Mouse (Mus musculus): Measurements from ENCODE around the gene Gm49721. TPM values are rescaled to one million over a fixed set of nuclear protein-coding genes. Genes with fewer than 3 reads are reported as not detected.
"Not testable (repeated sequence)": the region's sequence is repeated elsewhere in the genome, so short reads cannot be mapped to it uniquely, and the experiment has no call there.

The Gm49721 gene
- total and polyA plus RNA-seq, 3 experiments, result not detected

- H3K9me3 ChIP-seq (replicated peaks; ENCODE audit: low read length); H3K4me1 ChIP-seq (ENCODE audit: control insufficient read depth in 1 of 2, insufficient read depth in 2 of 2); H3K36me3 ChIP-seq (replicated peaks in 1 of 2; ENCODE audit: control insufficient read depth in 1 of 2, insufficient read depth in 1 of 2, low read length in 1 of 2); H3K27me3 ChIP-seq (replicated peaks); DNase-seq (ENCODE audit: extremely low read depth); H3K27ac ChIP-seq (ENCODE audit: insufficient read depth, low read depth); H3K9ac ChIP-seq (ENCODE audit: insufficient read depth, low read depth); H3K4me2 ChIP-seq (ENCODE audit: insufficient read depth, low read depth, poor library complexity, severe bottlenecking); H3K4me3 ChIP-seq (replicated peaks in 1 of 3; ENCODE audit: low read depth in 2 of 3, low read length in 2 of 3, poor library complexity in 1 of 3); H3K79me2 ChIP-seq (replicated peaks; ENCODE audit: control insufficient read depth, extremely low read depth, insufficient read depth, poor library complexity, severe bottlenecking); in situ Hi-C loops (cut with MboI; ENCODE audit: low pct_ligation_motif_present, low pct_unique_long_range_greater_than_20kb, low sequenced_read_pairs); dilution Hi-C loops (cut with MboI; ENCODE audit: extremely low pct_ligation_motif_present, extremely low pct_unique_long_range_greater_than_20kb, low sequenced_read_pairs): not testable (repeated sequence)
- peak; percentile 27 for TF ChIP-seq RAD21 (IDR thresholded peaks at IDR 0.05; ENCODE audit: low read depth, low read length)
- TF ChIP-seq CTCF (conservative IDR thresholded peaks at IDR 0.05 in 1 of 2, IDR thresholded peaks at IDR 0.05 in 1 of 2; ENCODE audit: low read depth in 2 of 2, low read length in 2 of 2), result peak in 1 of 2 experiments; percentile 46; a peak in 2 of 4 replicates
- TF ChIP-seq SMC3 (IDR thresholded peaks at IDR 0.05; ENCODE audit: low read depth, low read length), result peak; percentile 36
Measured at GRCm38 (mm10) chr17:6965364-6965763, 13.3 kb upstream of the Gm49721 start.

DNA sequence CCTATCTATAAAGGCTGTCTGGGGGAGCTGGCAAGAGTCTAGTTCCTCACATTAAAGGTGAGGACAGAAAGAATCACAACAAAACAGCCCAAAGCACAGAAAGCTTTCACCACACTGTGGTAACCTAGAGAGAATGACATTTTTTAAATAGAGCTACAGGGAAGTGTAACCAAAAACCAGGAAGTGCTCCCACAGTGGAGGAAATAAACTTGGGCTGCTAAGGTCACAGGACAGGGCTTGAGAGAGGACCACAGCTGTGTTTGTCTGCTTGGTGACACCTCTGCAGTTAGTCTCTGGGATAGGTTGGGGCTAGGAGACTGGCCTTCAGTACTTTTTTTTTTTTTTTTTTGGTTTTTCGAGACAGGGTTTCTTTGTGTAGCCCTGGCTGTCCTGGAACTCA lies 11.0 kb upstream of the Gm49721 start:
- H3K4me2 ChIP-seq (ENCODE audit: insufficient read depth, low read depth, poor library complexity, severe bottlenecking); H3K27ac ChIP-seq (ENCODE audit: insufficient read depth, low read depth); H3K4me1 ChIP-seq (ENCODE audit: control insufficient read depth in 1 of 2, insufficient read depth in 2 of 2); DNase-seq (ENCODE audit: extremely low read depth); H3K4me3 ChIP-seq (replicated peaks in 1 of 3; ENCODE audit: low read depth in 2 of 3, low read length in 2 of 3, poor library complexity in 1 of 3); dilution Hi-C loops (cut with MboI; ENCODE audit: extremely low pct_ligation_motif_present, extremely low pct_unique_long_range_greater_than_20kb, low sequenced_read_pairs); in situ Hi-C loops (cut with MboI; ENCODE audit: low pct_ligation_motif_present, low pct_unique_long_range_greater_than_20kb, low sequenced_read_pairs); H3K79me2 ChIP-seq (replicated peaks; ENCODE audit: control insufficient read depth, extremely low read depth, insufficient read depth, poor library complexity, severe bottlenecking); H3K9me3 ChIP-seq (replicated peaks; ENCODE audit: low read length); H3K9ac ChIP-seq (ENCODE audit: insufficient read depth, low read depth); H3K36me3 ChIP-seq (replicated peaks in 1 of 2; ENCODE audit: control insufficient read depth in 1 of 2, insufficient read depth in 1 of 2, low read length in 1 of 2); H3K27me3 ChIP-seq (replicated peaks): not testable (repeated sequence)

- H3K79me2 ChIP-seq (replicated peaks; ENCODE audit: control insufficient read depth, extremely low read depth, insufficient read depth, poor library complexity, severe bottlenecking); H3K4me3 ChIP-seq (replicated peaks in 1 of 3; ENCODE audit: low read depth in 2 of 3, low read length in 2 of 3, poor library complexity in 1 of 3); dilution Hi-C loops (cut with MboI; ENCODE audit: extremely low pct_ligation_motif_present, extremely low pct_unique_long_range_greater_than_20kb, low sequenced_read_pairs); H3K27me3 ChIP-seq (replicated peaks); H3K36me3 ChIP-seq (replicated peaks in 1 of 2; ENCODE audit: control insufficient read depth in 1 of 2, insufficient read depth in 1 of 2, low read length in 1 of 2); H3K4me1 ChIP-seq (ENCODE audit: control insufficient read depth in 1 of 2, insufficient read depth in 2 of 2); in situ Hi-C loops (cut with MboI; ENCODE audit: low pct_ligation_motif_present, low pct_unique_long_range_greater_than_20kb, low sequenced_read_pairs); H3K4me2 ChIP-seq (ENCODE audit: insufficient read depth, low read depth, poor library complexity, severe bottlenecking); DNase-seq (ENCODE audit: extremely low read depth); H3K27ac ChIP-seq (ENCODE audit: insufficient read depth, low read depth); H3K9ac ChIP-seq (ENCODE audit: insufficient read depth, low read depth); H3K9me3 ChIP-seq (replicated peaks; ENCODE audit: low read length): not testable (repeated sequence)
Measured at GRCm38 (mm10) chr17:6970334-6970733, 8.4 kb upstream of the Gm49721 start, which contains the start of gene Rnaset2b. Gene Rnaset2b, plus strand, starts transcription at chr17:6970634.

DNA sequence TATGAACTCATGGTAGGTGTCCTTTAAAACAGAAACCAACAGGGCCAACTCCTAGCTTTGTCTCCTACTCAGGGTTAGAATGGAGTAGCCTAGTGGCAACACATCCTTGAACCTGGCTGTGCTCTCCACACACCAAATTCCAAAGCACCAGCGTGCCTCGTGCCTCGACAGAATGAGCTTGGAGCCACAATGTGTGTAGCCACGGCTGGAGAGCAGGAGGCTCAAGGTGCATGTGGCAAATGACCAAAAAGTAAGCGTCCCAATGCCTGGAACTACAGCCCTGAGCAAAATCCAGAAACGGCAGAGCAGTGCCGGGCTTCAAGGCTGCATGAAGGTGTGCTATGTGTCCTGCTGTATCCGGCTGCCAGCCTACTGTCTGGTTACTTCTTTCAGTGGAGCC lies 7.5 kb upstream of the Gm49721 start:
- DNase-seq (ENCODE audit: extremely low read depth); H3K79me2 ChIP-seq (replicated peaks; ENCODE audit: control insufficient read depth, extremely low read depth, insufficient read depth, poor library complexity, severe bottlenecking); H3K4me1 ChIP-seq (ENCODE audit: control insufficient read depth in 1 of 2, insufficient read depth in 2 of 2); H3K27me3 ChIP-seq (replicated peaks); H3K9ac ChIP-seq (ENCODE audit: insufficient read depth, low read depth); H3K36me3 ChIP-seq (replicated peaks in 1 of 2; ENCODE audit: control insufficient read depth in 1 of 2, insufficient read depth in 1 of 2, low read length in 1 of 2); in situ Hi-C loops (cut with MboI; ENCODE audit: low pct_ligation_motif_present, low pct_unique_long_range_greater_than_20kb, low sequenced_read_pairs); H3K4me2 ChIP-seq (ENCODE audit: insufficient read depth, low read depth, poor library complexity, severe bottlenecking); H3K4me3 ChIP-seq (replicated peaks in 1 of 3; ENCODE audit: low read depth in 2 of 3, low read length in 2 of 3, poor library complexity in 1 of 3); H3K27ac ChIP-seq (ENCODE audit: insufficient read depth, low read depth); dilution Hi-C loops (cut with MboI; ENCODE audit: extremely low pct_ligation_motif_present, extremely low pct_unique_long_range_greater_than_20kb, low sequenced_read_pairs); H3K9me3 ChIP-seq (replicated peaks; ENCODE audit: low read length): not testable (repeated sequence)

- dilution Hi-C loops (cut with MboI; ENCODE audit: extremely low pct_ligation_motif_present, extremely low pct_unique_long_range_greater_than_20kb, low sequenced_read_pairs); H3K27ac ChIP-seq (ENCODE audit: insufficient read depth, low read depth); in situ Hi-C loops (cut with MboI; ENCODE audit: low pct_ligation_motif_present, low pct_unique_long_range_greater_than_20kb, low sequenced_read_pairs): not testable (repeated sequence)
Measured at GRCm38 (mm10) chr17:6972836-6973396, 5.8 kb upstream of the Gm49721 start.

DNA sequence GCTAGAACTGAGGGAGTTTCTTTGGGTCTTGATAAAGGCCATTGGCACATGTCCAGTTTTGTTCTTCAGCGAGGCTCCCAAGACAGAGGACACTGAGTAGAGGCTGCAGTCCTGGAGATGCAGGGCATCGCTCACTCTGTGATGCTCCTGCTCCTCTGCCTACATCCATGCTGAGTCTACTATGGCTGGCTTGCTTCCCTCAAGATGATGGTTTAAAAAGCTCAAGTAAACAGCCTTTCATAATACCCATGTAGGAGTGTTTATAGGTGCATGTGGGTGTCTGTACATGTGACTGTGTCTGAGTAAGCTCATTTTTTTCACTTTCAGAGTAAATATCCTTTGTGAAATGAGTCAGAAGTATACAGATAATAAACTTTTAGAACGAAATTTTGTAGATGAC lies 3.7 kb upstream of the Gm49721 start:
- H3K27me3 ChIP-seq (replicated peaks); in situ Hi-C loops (cut with MboI; ENCODE audit: low pct_ligation_motif_present, low pct_unique_long_range_greater_than_20kb, low sequenced_read_pairs); DNase-seq (ENCODE audit: extremely low read depth); H3K4me1 ChIP-seq (ENCODE audit: control insufficient read depth in 1 of 2, insufficient read depth in 2 of 2); H3K36me3 ChIP-seq (replicated peaks in 1 of 2; ENCODE audit: control insufficient read depth in 1 of 2, insufficient read depth in 1 of 2, low read length in 1 of 2); H3K9ac ChIP-seq (ENCODE audit: insufficient read depth, low read depth); H3K4me2 ChIP-seq (ENCODE audit: insufficient read depth, low read depth, poor library complexity, severe bottlenecking); H3K9me3 ChIP-seq (replicated peaks; ENCODE audit: low read length); H3K4me3 ChIP-seq (replicated peaks in 1 of 3; ENCODE audit: low read depth in 2 of 3, low read length in 2 of 3, poor library complexity in 1 of 3); H3K27ac ChIP-seq (ENCODE audit: insufficient read depth, low read depth); H3K79me2 ChIP-seq (replicated peaks; ENCODE audit: control insufficient read depth, extremely low read depth, insufficient read depth, poor library complexity, severe bottlenecking); dilution Hi-C loops (cut with MboI; ENCODE audit: extremely low pct_ligation_motif_present, extremely low pct_unique_long_range_greater_than_20kb, low sequenced_read_pairs): not testable (repeated sequence)

More at GRCm38 (mm10) chr17:6972836-6973396, 5.8 kb upstream of the Gm49721 start:
- DNase-seq (ENCODE audit: extremely low read depth); H3K27me3 ChIP-seq (replicated peaks); H3K4me1 ChIP-seq (ENCODE audit: control insufficient read depth in 1 of 2, insufficient read depth in 2 of 2); H3K9ac ChIP-seq (ENCODE audit: insufficient read depth, low read depth); H3K36me3 ChIP-seq (replicated peaks in 1 of 2; ENCODE audit: control insufficient read depth in 1 of 2, insufficient read depth in 1 of 2, low read length in 1 of 2); H3K4me2 ChIP-seq (ENCODE audit: insufficient read depth, low read depth, poor library complexity, severe bottlenecking); H3K4me3 ChIP-seq (replicated peaks in 1 of 3; ENCODE audit: low read depth in 2 of 3, low read length in 2 of 3, poor library complexity in 1 of 3); H3K9me3 ChIP-seq (replicated peaks; ENCODE audit: low read length); H3K79me2 ChIP-seq (replicated peaks; ENCODE audit: control insufficient read depth, extremely low read depth, insufficient read depth, poor library complexity, severe bottlenecking): not testable (repeated sequence)

Measured in CH12.LX (cell line).